Mouse (Mus musculus) cerebellum, adult 11 months (tissue): Measurements from ENCODE around the gene Gm20890.
"Not testable (repeated sequence)": the region's sequence is repeated elsewhere in the genome, so short reads cannot be mapped to it uniquely, and the experiment has no call there.

ENCODE experiments used
- DNase-seq: peaks from one replicate; pipeline ENCODE4 v3.0.0; 2022

The Gm20890 gene

GRCm38 (mm10) chrY:26776699-26777098 is at the start of gene Gm20890:
Gm20890 (minus strand) TSS chrY:26776799.
- DNase-seq: not testable (repeated sequence)
